Mouse (Mus musculus) kidney, adult 2 months (tissue): ENCODE data around the gene Tnfrsf13c. TPM values are rescaled to one million over a fixed set of nuclear protein-coding genes. Genes with fewer than 3 reads are reported as not detected.

Source experiments
- DNase-seq: peaks from one replicate; pipeline ENCODE4 v3.0.0; 2021
- H3K27ac ChIP-seq: fragments of 200-500 bp; 2 replicates; pipeline ENCODE4 v1.5.1; 2012; ENCODE audit warnings: low read depth, low read length, control low read depth, inconsistent platforms; ENCODE audit not compliant: insufficient read depth
- H3K27me3 ChIP-seq: fragments of 200-500 bp; replicated peaks from 2 replicates; pipeline ENCODE4 v1.6.1; 2012; ENCODE audit warnings: mild to moderate bottlenecking, moderate library complexity, low read length, inconsistent platforms; ENCODE audit not compliant: control insufficient read depth, insufficient read depth
- H3K36me3 ChIP-seq: fragments of 200-500 bp; 2 replicates; pipeline ENCODE4 v1.6.1; 2012; ENCODE audit warnings: mild to moderate bottlenecking, moderate library complexity, low read length, inconsistent platforms; ENCODE audit not compliant: control insufficient read depth, insufficient read depth
- H3K4me1 ChIP-seq: fragments of 200-500 bp; 2 replicates; pipeline ENCODE4 v1.6.1; 2011; ENCODE audit warnings: low read length; ENCODE audit not compliant: control insufficient read depth, insufficient read depth
- H3K4me3 ChIP-seq: fragments of 200-500 bp; 2 replicates; pipeline ENCODE4 v1.5.1; 2011; ENCODE audit warnings: mild to moderate bottlenecking, low read depth, low read length, control low read depth; ENCODE audit not compliant: insufficient read depth
- CTCF ChIP-seq: fragments of 200-500 bp; conservative IDR thresholded peaks from 2 replicates; pipeline ENCODE4 v1.5.1; 2011; ENCODE audit warnings: low read depth, mild to moderate bottlenecking, control low read depth, low read length, moderate library complexity, mixed read lengths; ENCODE audit not compliant: insufficient read depth, insufficient read length
- POLR2A ChIP-seq: fragments of 200-500 bp; IDR thresholded peaks from one replicate; pipeline ENCODE4 v1.6.1; 2011; ENCODE audit warnings: low read depth, low read length, control low read depth
- WGBS: fragments of 180-500 bp; shearing (Covaris S2); methylation state at CpG from one replicate; pipeline ENCODE4 v1.1.7; 2018; 5-methylcytosine and 5-hydroxymethylcytosine counted together
- polyA plus RNA-seq: library from polyadenylated mRNA; depleted of rRNA; stranded (reverse); fragments of >200 nt; gene quantifications from 2 replicates; pipeline ENCODE4 v1.2.3, GENCODE M21; 2012

The Tnfrsf13c gene
- polyA plus RNA-seq, 1 experiment, result 3.5 TPM

- 2% methylated on average over 112 of the region's 112 CpGs for WGBS
- peak; percentile 8 for DNase-seq
- Histone ChIP-seq H3K36me3 (no peaks in the 10 kb centered on the region), H3K4me3 (peak overlapping the region; percentile 6; the same call in 1 of the 2 replicates), H3K27me3 (peaks cover 3% of the 10 kb centered on the region), H3K27ac (no peak overlapping the region), H3K4me1 (no peaks in the 10 kb centered on the region)
- TF ChIP-seq CTCF, result no peak
- no peak for TF ChIP-seq POLR2A
Observed at GRCm38 (mm10) chr15:82211911-82212751, 12.0 kb downstream of the Tnfrsf13c start.

- Histone ChIP-seq H3K27ac (no peak overlapping the region), H3K4me3 (no peak overlapping the region), H3K27me3 (peaks cover 3% of the 10 kb centered on the region), H3K4me1 (no peaks in the 10 kb centered on the region), H3K36me3 (no peaks in the 10 kb centered on the region)
- no peak for TF ChIP-seq POLR2A
- TF ChIP-seq CTCF, result no peak
- no peak for DNase-seq
- 3% methylated on average over 11 of the region's 11 CpGs for WGBS
Observed at GRCm38 (mm10) chr15:82211281-82211680, 12.9 kb downstream of the Tnfrsf13c start.

GRCm38 (mm10) chr15:82210801-82211200 is 13.4 kb downstream of the Tnfrsf13c start:
- no peak for TF ChIP-seq CTCF
- no peak for TF ChIP-seq POLR2A
- Histone ChIP-seq H3K27me3 (peaks cover 3% of the 10 kb centered on the region), H3K4me3 (no peak overlapping the region), H3K4me1 (no peaks in the 10 kb centered on the region), H3K27ac (no peak overlapping the region), H3K36me3 (no peaks in the 10 kb centered on the region)
- 73% methylated on average over 1 of the region's 1 CpGs for WGBS
- DNase-seq, result no peak

GRCm38 (mm10) chr15:82209295-82210050 is 14.7 kb downstream of the Tnfrsf13c start:
- WGBS, result 86% methylated on average over 13 of the region's 13 CpGs
- no peaks in the 10 kb centered on the region for H3K4me1 ChIP-seq
- TF ChIP-seq CTCF, result no peak
- TF ChIP-seq POLR2A, result no peak
- H3K27ac ChIP-seq, result no peak overlapping the region
- no peaks in the 10 kb centered on the region for H3K36me3 ChIP-seq
- no peak overlapping the region for H3K4me3 ChIP-seq
- H3K27me3 ChIP-seq, result peaks cover 3% of the 10 kb centered on the region
- no peak for DNase-seq

GRCm38 (mm10) chr15:82208307-82208706 is 15.9 kb downstream of the Tnfrsf13c start:
- TF ChIP-seq CTCF (no peak), POLR2A (no peak)
- H3K4me1 ChIP-seq, result no peaks in the 10 kb centered on the region
- no peak for DNase-seq
- no peak overlapping the region for H3K27ac ChIP-seq
- 88% methylated on average over 8 of the region's 8 CpGs for WGBS
- peaks cover 3% of the 10 kb centered on the region for H3K27me3 ChIP-seq
- H3K4me3 ChIP-seq, result no peak overlapping the region
- no peaks in the 10 kb centered on the region; the same call in 1 of the 2 replicates for H3K36me3 ChIP-seq

GRCm38 (mm10) chr15:82207504-82208219 is 16.5 kb downstream of the Tnfrsf13c start:
- TF ChIP-seq CTCF (no peak), POLR2A (no peak)
- no peak for DNase-seq
- no peaks in the 10 kb centered on the region; the same call in 1 of the 2 replicates for H3K36me3 ChIP-seq
- H3K27me3 ChIP-seq, result peaks cover 2% of the 10 kb centered on the region
- WGBS, result 45% methylated on average over 30 of the region's 30 CpGs
- no peaks in the 10 kb centered on the region for H3K4me1 ChIP-seq
- H3K4me3 ChIP-seq, result no peak overlapping the region
- no peak overlapping the region for H3K27ac ChIP-seq

GRCm38 (mm10) chr15:82207105-82207459 is 17.1 kb downstream of the Tnfrsf13c start:
- no peak overlapping the region for H3K27ac ChIP-seq
- no peak for DNase-seq

More at GRCm38 (mm10) chr15:82207105-82207459, 17.1 kb downstream of the Tnfrsf13c start:
- no peak for TF ChIP-seq POLR2A
- Histone ChIP-seq H3K4me1 (no peaks in the 10 kb centered on the region), H3K36me3 (no peaks in the 10 kb centered on the region; the same call in 1 of the 2 replicates), H3K4me3 (no peak overlapping the region), H3K27me3 (no peaks in the 10 kb centered on the region; the same call in 1 of the 2 replicates)
- WGBS, result 35% methylated on average over 34 of the region's 34 CpGs
